9 mouse cellular contexts compared by ENCODE assay signal in the genomic region with DNA sequence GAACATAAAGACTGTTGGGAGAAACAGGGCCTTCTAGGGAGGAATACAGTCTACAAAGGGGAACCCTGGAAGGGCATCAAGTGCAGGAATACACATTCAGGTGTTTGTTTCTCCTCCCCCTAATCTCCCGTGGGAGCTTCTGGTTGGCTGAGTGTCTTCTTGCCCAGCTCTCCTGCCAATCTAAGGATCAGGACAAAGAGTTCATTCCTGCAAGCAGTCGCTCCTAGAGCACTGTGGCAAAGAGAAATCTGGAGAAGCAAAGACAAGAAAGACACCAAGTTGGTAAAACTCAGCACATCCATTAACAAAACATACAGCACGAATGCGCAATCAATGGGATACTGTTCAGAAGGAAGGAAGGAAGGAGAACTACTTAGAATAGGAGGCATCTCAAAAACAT. TPM values are rescaled to one million over a fixed set of nuclear protein-coding genes. Genes with fewer than 3 reads are reported as not detected.
DNase-seq lines count a peak whose midpoint lies in the region; ATAC-seq and TF ChIP-seq lines count a peak whose summit lies in the region.
"Had no signal": no experiment of that assay in that cellular context is flagged by ENCODE, and none has a peak within 500 bp of the region (broad histone marks: within the 10 kb centered on the region; RNA-seq: fewer than 3 reads in every experiment).

No protein-coding gene starts in this region.

- H3K27ac ChIP-seq in heart, embryonic 15.5 days, result no peak overlapping the region
- H3K27ac ChIP-seq in liver, embryonic 13.5 days, result no peak overlapping the region

- H3K9ac ChIP-seq in heart, embryonic 15.5 days, result no peak overlapping the region
- H3K9ac ChIP-seq in liver, embryonic 13.5 days, result peak overlapping the region; percentile 83

- DNase-seq in heart, adult 11 months, result peak; percentile 76
- no peak for DNase-seq in heart, postnatal 4 days
- DNase-seq in G1E (ENCODE audit: low spot score), result no peak
- DNase-seq in liver, embryonic 13.5 days, result no peak
- DNase-seq in urinary bladder, adult 18-20 months (ENCODE audit: low spot score in 2 of 2), result no peak
- DNase-seq in left cerebral cortex, adult 8-10 months (ENCODE audit: low spot score in 2 of 2), result no peak
- no peak for DNase-seq in spleen, adult 18-20 months
- DNase-seq: lung, postnatal 4 days had no signal

- peaks cover 4% of the 10 kb centered on the region for H3K27me3 ChIP-seq in G1E (ENCODE audit: insufficient read depth, low read length)
- H3K27me3 ChIP-seq in heart, embryonic 15.5 days, result no peaks in the 10 kb centered on the region
- no peaks in the 10 kb centered on the region for H3K27me3 ChIP-seq in liver, embryonic 13.5 days

- peaks cover 34% of the 10 kb centered on the region for H3K36me3 ChIP-seq in G1E (replicated peaks)
- no peaks in the 10 kb centered on the region for H3K36me3 ChIP-seq in heart, embryonic 15.5 days
- peaks cover 1% of the 10 kb centered on the region; the same call in 1 of the 2 replicates for H3K36me3 ChIP-seq in liver, embryonic 13.5 days

- peaks cover 27% of the 10 kb centered on the region for H3K4me1 ChIP-seq in G1E (ENCODE audit: insufficient read depth, low read depth, low read length)
- peaks cover 8% of the 10 kb centered on the region for H3K4me1 ChIP-seq in heart, embryonic 15.5 days (replicated peaks)
- peaks cover 15% of the 10 kb centered on the region for H3K4me1 ChIP-seq in liver, embryonic 13.5 days (replicated peaks)

- H3K9me3 ChIP-seq in G1E (replicated peaks), result no peaks in the 10 kb centered on the region
- no peaks in the 10 kb centered on the region for H3K9me3 ChIP-seq in heart, embryonic 15.5 days (replicated peaks)
- H3K9me3 ChIP-seq in liver, embryonic 13.5 days (replicated peaks), result no peaks in the 10 kb centered on the region

- H3K4me2 ChIP-seq in heart, embryonic 15.5 days, result peak overlapping the region; percentile 71
- H3K4me2 ChIP-seq in liver, embryonic 13.5 days, result peak overlapping the region; percentile 79

- ATAC-seq in G1E (ENCODE audit: extremely low read depth, insufficient number of reproducible peaks, low FRiP score, poor library complexity, severe bottlenecking), result no peak
- ATAC-seq in heart, embryonic 15.5 days (replicated peaks; ENCODE audit: insufficient number of reproducible peaks, insufficient read depth, low FRiP score, low read depth), result no peak
- no peak for ATAC-seq in liver, embryonic 13.5 days (ENCODE audit: low read depth)

- WGBS in heart, embryonic 15.5 days, result 79% methylated on average over 4 of the region's 4 CpGs
- WGBS in liver, embryonic 13.5 days (ENCODE audit: insufficient replicate concordance), result 78% methylated on average over 4 of the region's 4 CpGs

- H3K4me3 ChIP-seq in G1E (ENCODE audit: low read depth, low read length), result peak overlapping the region; percentile 78; the same call in 1 of the 2 replicates
- H3K4me3 ChIP-seq in heart, embryonic 15.5 days, result peak overlapping the region; percentile 66
- H3K4me3 ChIP-seq in liver, embryonic 13.5 days (replicated peaks), result peak overlapping the region; percentile 79

- TF ChIP-seq CTCF in G1E (IDR thresholded peaks at IDR 0.05; ENCODE audit: low read depth, low read length), result no peak

RNA-seq across cellular contexts. Expression of a gene that starts 1.4 kb away (rescaled TPM):
- 10 to 100 TPM; 62.1 to 65.9 TPM for total RNA-seq in heart, postnatal 4 days (2021)
- total RNA-seq in G1E (2014; fragmentation: Nextera tagmentation) (23.9 and 30.0 TPM in 2 replicates), G1E (2017) (15.8 and 16.8 TPM in 2 replicates)
- 9.6 and 12.4 TPM in 2 replicates for polyA plus RNA-seq in G1E (2012)
- 31.1 and 34.0 TPM in 2 replicates for polyA plus RNA-seq in heart, embryonic 15.5 days (2015; fragmentation: Nextera tagmentation; extraction: Ambion mirVana)
- polyA plus RNA-seq in liver, embryonic 13.5 days (2015; fragmentation: Nextera tagmentation; extraction: Ambion mirVana), result 9.8 and 12.8 TPM in 2 replicates
- 10 to 100 TPM; 42.0 to 49.5 (median 44.3) TPM for total RNA-seq in left cerebral cortex, adult 8-10 months (2022)
